Mouse (Mus musculus): ENCODE data around the gene Il9.

The Il9 gene

DNA sequence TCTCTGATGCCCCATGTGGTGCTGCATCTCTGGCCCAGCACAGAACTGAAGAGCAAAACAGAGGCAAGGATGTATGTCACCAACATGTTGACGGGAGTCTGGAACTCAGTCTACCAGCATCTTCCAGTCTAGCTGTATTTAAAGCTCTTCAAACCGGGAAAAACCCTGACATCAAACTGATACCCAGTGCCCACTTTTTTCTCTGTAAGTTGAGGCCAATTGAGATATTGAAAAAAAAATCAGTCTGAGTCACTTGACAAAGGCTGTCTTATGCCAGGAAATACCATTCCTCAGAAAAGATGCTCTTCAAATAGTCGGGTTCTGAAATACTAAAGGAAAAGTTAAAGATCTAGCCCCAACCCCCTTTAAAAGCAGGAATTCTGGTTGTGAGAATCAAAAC lies at the start of gene Il9:
Gene Il9, minus strand, starts transcription at position 101 of the 400 bp plus-strand sequence.
- DNase-seq (ENCODE audit: low read depth), result no peak

- DNase-seq (ENCODE audit: low read depth), result no peak
Observed at GRCm38 (mm10) chr13:56529685-56530084, 47.6 kb upstream of the Il9 start.

DNA sequence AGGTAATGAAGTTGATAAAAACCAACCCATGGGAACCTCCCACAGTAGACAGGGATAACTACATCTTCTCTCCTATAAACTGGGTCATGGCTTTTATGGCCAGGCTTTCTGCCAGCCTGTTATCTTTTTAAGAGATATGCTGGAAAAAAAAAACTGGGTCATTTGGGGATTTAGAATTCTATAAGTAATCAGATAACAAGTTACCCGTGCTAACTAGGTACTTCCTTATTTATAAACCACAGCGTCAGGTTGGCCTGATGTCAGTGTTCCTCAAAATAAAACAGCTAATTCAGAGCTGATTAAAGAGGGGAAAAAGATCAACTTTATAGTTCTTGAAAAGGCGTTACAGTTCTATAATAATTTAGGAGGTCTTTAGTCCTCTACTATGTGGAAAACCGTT lies 47.0 kb upstream of the Il9 start:
- DNase-seq (ENCODE audit: low read depth), result no peak

- no peak for DNase-seq (ENCODE audit: low read depth)
Observed at GRCm38 (mm10) chr13:56528281-56528680, 46.2 kb upstream of the Il9 start.

- DNase-seq (ENCODE audit: low read depth), result no peak
Observed at GRCm38 (mm10) chr13:56527846-56528245, 45.8 kb upstream of the Il9 start.

GRCm38 (mm10) chr13:56526871-56527270 lies 44.8 kb upstream of the Il9 start:
- DNase-seq (ENCODE audit: low read depth), result no peak

- no peak for DNase-seq (ENCODE audit: low read depth)
Observed at GRCm38 (mm10) chr13:56522821-56523167, 40.7 kb upstream of the Il9 start.

- peak; percentile 70 for DNase-seq (ENCODE audit: low read depth)
Observed at GRCm38 (mm10) chr13:56522081-56522820, 40.2 kb upstream of the Il9 start, which contains the start of gene Fbxl21. Fbxl21 (plus strand) TSS chr13:56522472.

DNA sequence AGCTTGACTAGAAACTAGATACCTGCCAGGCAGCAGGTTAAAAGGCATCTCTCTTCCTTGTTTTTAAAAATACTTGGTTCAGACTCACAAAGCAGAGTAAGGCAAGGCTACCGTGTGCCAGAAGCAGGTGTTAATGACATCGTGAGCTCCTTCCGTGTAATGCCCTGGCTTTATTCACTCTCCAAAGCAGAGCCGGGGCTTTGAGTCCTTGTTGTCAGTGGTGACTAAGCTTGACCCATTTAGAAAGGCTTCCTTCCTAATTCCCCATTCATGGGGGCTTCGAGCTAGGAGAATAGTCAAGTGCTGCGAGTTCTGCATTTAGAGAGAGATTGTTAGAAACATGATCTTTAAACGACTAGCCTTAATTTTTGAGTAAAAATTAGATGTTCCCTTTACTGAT lies 34.8 kb upstream of the Il9 start:
- no peak for DNase-seq (ENCODE audit: low read depth)

GRCm38 (mm10) chr13:56516311-56516710 lies 34.3 kb upstream of the Il9 start:
- DNase-seq (ENCODE audit: low read depth), result no peak

- no peak for DNase-seq (ENCODE audit: low read depth)
Observed at GRCm38 (mm10) chr13:56513595-56513994, 31.5 kb upstream of the Il9 start.

GRCm38 (mm10) chr13:56509796-56510195 lies 27.8 kb upstream of the Il9 start:
- DNase-seq (ENCODE audit: low read depth), result no peak

DNA sequence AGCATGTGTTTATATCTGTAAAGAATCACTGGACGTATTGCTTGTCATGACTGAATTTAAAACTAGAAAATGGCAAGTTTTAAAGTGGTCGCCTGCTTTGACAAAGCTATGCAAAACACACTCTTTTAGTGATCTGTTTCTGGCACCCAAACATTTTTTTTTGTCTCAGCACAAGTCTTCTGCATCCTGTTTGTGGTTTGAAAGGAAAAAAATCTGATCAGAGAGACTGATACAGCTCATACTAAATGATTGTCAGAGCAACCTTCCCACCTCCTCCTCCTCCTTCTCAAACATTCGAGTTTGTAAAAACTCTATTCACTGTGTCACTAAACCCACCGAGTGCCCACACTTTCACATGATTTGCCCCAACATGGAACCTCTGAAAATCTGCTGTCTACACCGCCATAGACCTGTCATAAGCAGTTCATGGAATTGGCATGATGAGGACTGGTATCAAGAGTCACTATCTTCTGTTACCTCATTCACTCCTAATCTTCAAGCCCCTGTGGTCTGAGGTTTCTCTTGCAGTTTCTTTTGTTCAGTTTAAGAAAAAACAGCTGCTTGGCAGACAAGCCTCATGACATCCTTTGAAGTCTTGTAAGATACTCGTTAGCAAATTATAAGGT lies 24.9 kb upstream of the Il9 start:
- no peak for DNase-seq (ENCODE audit: low read depth)

DNA sequence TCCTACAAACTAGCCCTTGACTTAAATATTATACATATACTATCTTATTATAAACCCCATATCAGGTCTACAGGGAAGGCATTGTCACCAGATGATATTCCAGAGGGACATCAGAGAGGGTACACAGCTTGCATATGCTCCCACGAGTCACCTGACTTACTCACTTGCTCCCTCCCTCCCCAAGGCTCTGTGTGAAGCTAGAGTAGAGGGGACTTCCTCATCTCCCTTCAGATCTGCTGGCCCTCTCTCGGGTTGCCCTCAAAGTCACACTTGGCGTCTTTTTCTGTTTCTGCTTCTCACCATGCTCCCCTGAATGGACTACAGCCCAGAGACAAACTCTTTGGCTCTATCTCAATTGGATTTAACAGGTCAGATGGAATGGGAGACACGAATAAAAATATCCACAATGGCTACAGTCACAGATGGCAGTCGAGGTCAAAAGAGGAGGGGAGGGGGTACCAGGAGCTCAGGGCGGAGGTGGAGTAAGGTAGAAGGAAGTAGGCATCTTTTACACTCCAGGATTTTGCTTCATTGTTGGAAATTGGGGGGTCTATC lies 19.9 kb upstream of the Il9 start:
- no peak for DNase-seq (ENCODE audit: low read depth)

- no peak for DNase-seq (ENCODE audit: low read depth)
Observed at GRCm38 (mm10) chr13:56500636-56501035, 18.6 kb upstream of the Il9 start.

GRCm38 (mm10) chr13:56500132-56500531 lies 18.1 kb upstream of the Il9 start:
- DNase-seq (ENCODE audit: low read depth), result no peak

DNA sequence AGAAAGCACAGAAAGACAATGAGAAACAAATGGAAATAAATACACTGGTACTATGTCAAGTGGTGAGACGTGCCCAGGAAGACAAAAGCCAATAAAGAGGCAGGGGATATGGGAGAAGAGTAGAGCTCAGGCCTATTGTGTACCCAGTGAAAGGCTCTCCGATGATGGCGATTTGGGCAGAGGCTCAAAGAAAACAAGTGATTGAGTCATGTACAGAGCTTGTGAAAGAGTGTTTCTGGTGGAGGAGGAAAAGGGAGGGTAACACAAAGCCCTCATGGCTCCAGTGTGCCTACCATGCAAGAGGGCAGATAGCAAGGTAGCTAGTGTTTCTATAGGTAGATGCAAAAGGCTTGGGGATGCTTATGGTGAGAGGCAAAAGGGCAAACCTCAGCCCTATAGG lies 12.4 kb upstream of the Il9 start:
- DNase-seq (ENCODE audit: low read depth), result no peak

DNA sequence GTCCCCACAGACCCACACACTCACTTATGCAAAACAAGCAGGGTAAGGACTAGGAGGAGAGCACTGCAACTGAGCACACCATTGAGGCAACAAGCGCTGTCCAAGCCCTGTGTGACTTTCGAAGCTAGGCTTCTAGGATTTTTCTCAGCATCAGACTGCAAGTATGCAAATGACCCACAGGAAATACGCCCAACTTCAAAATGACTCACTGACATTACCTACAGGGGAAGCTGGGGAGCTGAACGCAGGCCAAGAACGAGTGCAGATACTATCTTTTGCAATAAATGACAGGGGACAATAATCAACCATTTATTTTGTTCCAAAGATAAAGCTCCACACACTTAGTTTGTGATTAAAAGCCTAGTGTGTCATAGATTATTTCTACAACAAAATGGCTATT lies 6.0 kb upstream of the Il9 start:
- no peak for DNase-seq (ENCODE audit: low read depth)

DNA sequence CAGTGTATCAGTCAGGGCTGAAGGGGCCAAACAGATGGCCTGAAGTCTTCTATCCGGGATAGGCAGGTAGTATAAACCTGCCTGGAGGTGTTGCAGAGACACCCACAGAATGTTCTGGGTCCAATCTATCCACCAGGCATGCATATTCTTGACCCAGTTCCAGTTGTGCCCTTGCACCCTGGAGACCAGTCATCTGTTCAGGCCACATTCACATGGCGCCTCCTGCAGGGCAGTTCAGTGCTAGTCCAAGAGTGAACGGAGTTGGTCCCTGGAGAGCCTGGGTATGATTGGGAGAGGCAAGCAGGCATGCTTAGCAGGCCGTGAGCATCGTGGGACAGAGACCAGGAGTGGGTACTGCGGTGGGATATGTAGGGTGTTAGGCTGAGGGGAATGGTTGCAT lies 4.0 kb downstream of the Il9 start:
- no peak for DNase-seq (ENCODE audit: low read depth)

DNA sequence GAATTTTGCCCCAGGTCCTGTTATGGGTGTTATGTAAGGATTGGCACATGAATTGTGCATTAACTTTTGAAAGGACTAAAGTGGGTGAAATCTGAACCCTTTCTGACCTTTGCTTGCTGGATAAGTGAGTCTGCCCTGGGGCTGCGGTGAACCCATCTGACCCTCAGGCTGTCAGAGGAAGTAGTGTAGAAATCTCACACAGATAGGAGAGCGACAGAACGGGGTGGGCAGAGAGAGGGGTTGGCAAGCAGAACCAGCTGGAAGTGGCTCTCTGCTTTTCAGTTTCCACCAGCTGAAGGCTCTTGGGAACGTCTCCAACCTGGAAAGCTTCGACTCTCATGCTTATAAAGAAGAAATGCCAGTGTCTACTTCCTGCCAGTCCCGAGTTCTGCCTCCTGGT lies 4.8 kb downstream of the Il9 start:
- no peak for DNase-seq (ENCODE audit: low read depth)

- no peak for DNase-seq (ENCODE audit: low read depth)
Observed at GRCm38 (mm10) chr13:56476790-56477189, 5.3 kb downstream of the Il9 start.

DNA sequence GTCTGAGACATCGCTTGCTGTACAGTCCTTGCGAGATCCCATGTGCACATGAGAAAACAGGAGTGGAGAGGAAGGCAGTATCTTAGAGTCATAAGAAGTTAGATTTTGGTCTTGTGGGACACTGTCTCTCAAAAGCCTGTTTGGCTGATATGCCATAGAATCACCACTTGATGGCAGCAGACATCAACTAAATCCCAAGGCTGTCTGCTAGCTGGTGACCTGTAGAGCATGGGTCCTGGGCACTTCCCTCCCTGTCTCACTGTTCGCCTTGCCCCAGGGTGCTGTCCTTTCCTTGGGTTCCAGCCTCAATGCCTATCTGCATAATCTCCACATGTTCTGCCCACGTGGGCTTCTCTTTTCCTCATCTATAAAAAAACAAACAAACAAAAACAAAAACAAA lies 6.7 kb downstream of the Il9 start:
- peak; percentile 4 for DNase-seq (ENCODE audit: low read depth)

DNA sequence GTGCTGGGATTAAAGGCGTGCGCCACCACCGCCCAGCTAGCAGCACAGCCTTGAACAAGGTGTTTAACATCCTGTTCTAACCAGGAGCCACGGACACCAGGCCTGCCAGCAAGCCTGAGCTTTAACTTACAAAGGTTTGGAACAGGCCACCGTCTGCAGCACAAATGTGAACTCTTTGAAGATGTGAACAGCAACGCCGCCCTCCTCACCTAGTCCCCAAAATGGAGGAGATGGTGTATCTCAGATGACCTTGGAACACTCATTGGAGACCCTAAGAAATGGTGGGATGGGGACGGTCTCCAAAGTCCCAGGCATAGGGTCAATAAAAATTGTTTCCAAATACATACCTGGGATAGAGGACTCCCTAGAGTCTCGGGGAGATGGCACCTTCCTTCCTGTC lies 9.4 kb downstream of the Il9 start:
- no peak for DNase-seq (ENCODE audit: low read depth)

DNA sequence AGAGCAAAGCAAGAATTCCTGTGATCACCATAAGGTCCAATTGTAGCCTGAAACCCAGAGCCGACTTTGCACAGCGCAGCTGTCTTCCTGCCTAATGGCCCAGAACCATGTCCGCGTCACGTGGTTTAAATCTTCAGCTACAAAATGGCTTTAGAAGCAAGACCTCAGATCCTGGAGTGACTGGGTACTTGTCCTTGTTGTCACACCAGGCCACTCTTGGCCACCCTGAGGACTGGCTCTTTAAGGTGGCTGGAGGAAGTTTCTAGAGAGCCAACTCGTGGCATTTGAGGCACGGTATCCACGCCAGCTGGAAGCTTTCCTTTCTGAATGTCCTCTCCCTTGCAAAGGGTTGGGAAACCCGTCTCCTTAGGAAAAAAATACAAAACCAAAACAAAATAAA lies 10.1 kb downstream of the Il9 start:
- DNase-seq (ENCODE audit: low read depth), result no peak
